Mouse (Mus musculus): ENCODE results near the gene Foxg1.

The Foxg1 gene

DNA sequence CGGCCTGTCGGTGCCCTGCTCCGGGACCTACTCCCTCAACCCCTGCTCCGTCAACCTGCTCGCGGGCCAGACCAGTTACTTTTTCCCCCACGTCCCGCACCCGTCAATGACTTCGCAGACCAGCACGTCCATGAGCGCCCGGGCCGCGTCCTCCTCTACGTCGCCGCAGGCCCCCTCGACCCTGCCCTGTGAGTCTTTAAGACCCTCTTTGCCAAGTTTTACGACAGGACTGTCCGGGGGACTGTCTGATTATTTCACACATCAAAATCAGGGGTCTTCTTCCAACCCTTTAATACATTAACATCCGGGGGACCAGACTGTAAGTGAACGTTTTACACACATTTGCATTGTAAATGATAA is 3.2 kb downstream of the Foxg1 start:
- no peak for DNase-seq (ENCODE audit: low read depth, low spot score)

DNA sequence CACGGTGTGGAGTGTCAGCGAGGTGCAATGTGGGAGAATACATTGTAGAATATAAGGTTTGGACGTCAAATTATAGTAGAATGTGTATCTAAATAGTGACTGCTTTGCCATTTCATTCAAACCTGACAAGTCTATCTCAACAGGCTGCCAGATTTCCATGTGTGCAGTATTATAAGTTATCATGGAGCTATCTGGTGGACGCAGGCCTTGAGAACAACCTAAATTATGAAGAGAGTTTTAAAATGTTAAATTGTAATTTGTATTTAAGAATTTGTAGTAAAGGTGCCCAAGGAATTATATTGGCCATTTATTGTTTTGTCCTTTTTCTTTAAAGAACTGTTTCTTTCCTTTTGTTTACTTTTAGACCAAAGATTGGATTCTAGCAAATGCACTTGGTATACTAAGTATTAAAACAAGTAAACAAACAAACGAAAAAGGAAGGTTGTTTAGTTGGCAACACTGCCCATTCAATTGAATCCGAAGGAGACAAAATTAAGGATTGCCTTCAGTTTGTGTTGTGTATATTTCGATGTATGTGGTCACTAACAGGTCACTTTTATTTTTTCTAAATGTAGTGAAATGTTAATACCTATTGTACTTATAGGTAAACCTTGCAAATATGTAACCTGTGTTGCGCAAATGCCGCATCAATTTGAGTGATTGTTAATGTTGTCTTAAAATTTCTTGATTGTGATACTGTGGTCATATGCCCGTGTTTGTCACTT is 3.8 kb downstream of the Foxg1 start:
- DNase-seq (ENCODE audit: low read depth, low spot score) = no peak

DNA sequence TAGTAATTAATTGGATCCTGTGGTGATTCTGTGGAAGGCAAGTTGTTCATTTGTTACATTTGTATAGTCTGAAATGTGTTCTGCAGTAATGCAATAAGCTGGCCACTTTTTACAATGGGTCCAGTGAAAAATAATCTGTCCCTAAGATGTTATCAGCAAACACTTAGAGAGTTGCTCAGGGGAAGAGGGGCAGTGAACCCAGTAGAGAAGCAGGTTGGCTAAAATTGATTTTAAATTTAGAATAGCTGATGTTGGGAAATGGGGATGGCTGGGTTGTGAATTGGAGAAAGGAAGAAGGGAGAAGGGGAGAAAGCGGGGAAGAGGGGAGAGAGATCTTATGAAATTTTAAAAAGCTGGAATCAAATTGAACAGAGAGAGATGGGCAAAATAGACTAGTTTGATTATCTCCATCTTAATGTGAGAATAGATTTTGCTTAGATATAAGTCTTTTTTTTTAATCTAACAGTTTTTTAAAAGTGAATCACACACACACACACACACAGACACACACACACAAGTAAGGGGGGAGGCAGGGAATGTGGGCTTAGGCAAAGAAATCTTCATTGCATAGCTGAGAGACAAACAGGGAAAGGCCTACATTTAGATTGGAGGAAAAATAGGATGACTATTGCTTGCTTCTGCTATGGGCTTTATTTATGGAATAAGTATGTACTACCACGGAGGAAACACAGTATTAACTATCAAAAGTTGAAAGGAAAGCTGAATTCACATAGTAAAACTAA is 5.6 kb downstream of the Foxg1 start:
- no peak for DNase-seq (ENCODE audit: low read depth, low spot score)

DNA sequence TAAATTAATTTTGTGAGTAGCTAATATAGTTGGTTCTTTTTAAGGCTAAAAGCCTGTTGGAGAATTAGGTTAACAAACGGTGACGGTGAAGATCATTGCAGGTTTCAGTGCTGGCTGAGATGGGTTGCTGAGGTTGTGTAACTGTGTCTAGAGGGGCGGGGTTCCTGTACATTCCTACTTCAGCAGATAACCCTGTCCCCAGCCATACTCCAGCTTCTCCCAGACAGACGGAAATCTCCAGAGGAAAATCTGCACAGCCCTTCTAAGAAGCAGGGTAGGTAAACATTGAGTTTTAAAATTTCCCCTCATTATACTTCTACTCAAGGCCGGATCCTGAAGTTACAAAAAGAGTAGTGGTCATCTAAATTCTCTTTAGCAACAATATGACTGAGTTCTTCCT is 7.2 kb downstream of the Foxg1 start:
- no peak for DNase-seq (ENCODE audit: low read depth, low spot score)

DNA sequence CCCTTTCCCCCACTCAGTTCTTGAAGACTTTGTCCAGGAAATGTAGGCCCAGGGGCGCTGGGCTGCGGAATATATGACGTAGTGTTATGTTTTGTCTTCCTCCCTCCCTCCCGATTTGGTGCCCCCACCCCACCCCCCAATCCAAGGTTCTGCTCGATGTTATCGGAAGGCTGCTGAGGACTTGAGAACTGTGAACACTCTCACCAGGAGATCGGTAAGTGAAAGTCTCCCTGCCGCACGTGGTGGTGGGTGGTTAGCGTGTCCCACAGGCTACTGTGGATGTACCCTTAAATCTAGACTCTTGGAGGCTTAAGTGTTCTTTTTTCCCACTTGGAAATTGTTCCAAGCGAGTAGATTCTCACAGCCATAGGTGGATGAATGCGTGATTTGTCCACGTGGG is 7.8 kb downstream of the Foxg1 start:
- no peak for DNase-seq (ENCODE audit: low read depth, low spot score)

DNA sequence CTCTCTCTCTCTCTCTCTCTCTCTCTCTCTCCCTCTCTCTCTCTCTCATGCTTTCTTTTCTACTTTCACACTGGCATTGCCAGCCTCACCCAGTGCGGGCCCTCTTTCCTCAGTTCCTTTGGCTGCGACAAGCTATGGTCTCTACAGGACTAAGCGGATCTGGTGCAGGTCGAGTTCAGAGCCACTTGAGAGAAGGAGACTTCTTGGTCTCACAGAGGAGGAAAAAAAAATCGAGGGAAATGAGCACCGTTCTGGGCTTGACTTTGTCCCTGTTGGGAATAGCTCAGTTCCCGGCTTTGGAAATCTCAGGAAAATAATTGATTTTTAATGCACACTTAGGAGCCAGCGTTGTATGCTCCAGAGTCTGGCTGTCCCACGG is 8.5 kb downstream of the Foxg1 start:
- no peak for DNase-seq (ENCODE audit: low read depth, low spot score)

DNA sequence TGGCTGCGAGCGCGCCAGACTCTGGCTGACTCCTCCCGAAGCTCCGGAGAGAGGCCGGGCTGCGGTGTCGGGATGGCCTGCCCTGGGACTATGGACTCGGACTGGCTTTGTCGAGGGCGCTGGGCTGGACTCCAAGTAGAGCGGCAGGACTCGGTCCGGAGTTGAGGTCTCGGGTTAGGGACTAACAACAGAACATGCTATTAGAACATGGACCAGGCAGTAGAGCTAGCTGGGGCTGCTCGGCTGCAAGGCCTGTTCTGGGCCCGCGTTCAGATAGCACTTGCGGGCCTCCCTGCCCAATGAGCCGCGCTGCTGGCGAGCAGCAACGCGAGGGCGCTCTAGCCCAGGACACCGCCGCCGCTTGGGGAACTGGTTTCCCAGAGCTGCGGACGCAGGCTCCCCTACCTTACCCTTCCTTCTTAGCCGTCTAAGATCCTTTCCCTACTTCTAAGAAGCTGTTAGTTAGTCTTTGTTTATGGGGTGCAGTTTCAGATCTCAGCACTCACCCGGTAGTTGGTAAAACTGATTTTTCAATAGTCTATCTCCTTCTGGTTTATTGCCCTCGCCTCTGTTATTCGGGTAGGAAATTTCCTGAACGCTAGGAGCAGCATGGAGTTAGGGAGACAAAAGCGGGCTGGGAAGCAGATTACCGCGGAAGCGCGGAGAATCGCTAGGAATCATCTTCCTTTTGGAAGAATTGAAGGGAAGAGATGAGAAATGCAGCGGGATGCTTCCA is 9.0 kb downstream of the Foxg1 start:
- no peak for DNase-seq (ENCODE audit: low read depth, low spot score)

DNA sequence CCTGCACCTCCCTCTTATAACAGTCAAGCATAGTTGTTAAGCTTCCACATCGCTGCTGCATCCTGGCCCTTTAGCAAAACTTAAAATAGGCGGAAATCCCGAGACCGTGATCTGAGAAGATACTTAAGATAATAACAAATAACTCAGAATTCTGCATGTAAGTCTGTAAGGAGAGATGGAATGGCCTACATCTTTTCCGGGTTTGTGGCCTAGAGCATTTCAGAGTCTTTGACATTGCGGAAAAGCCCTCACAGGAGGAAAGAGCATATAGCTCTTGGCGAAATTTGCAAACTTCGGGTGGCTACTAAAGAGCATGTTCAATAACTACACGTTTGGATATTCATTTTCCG is 9.6 kb downstream of the Foxg1 start:
- DNase-seq (ENCODE audit: low read depth, low spot score) = no peak

DNA sequence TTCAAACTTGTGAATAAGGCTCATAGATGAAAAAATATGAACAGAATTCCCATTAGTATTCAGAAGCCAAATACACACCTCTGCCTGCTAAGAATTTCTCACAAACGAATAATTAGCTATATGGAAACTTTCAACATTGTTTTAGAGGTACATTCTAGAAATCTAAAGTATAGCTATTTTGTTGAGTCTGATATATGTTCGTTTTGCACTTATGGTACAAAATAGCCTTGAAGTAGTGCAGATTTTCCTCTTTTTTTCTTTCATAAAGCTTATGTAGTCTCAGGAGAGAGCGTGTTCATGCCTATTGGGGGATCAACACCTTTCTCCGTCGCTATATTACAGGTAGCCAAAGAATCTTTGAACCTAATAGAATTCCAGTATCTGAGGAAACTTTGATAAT is 10.4 kb downstream of the Foxg1 start:
- no peak for DNase-seq (ENCODE audit: low read depth, low spot score)

DNA sequence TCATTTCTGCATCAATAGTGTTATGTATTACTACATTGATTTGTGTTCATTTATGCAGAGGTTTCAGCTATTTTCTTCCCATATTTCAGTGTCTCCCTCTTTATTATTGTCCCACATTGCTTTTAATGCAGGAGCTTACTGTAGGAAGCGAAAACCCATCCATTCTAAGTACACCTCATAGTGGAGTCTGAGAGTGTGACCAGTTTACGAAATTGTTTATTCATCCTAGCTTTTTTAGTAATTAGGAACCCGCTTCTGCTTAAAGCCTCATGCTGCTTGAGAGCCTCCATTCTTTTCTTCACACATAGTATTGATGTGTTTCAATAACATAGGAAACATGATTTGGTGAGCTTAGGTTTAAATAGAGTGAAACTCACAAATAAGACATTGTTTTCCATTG is 11.2 kb downstream of the Foxg1 start:
- no peak for DNase-seq (ENCODE audit: low read depth, low spot score)

DNA sequence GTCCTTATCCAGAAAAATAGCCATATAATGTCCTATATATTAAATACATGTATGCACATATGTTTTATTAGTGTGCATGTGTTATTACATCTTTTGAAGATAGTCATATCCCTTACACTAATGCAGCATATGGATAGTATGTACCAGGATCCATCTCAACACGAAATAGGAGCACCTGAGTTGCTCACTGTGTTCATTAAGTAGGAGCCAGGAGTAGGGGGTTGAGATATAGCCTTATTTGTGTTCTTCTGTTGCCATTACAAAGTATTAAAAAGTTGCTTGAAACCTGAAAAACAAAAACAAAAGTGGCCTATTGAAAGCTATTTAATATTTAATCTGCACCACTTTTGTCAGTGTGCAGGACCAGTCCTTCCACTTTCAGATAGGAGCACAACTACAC is 11.7 kb downstream of the Foxg1 start:
- DNase-seq (ENCODE audit: low read depth, low spot score) = no peak

DNA sequence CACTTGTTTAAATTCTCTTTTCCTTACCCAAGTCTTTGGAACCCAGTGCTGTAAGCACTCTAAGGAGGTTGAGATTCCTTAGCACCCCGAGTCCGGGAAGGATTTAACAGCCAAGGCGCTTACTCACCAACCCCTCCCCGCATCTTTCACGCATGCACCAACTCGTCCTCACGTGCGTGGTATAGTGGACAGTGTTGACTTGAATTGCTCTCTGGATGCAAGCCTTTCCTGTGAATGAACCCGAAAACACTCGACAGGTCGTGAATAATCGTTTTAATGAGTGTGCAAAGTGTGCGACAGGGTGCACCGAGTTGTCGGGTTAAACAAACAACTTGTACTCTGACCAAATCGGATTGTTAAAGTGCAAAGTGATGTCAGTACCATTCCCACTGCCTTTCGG is 12.4 kb downstream of the Foxg1 start:
- no peak for DNase-seq (ENCODE audit: low read depth, low spot score)

DNA sequence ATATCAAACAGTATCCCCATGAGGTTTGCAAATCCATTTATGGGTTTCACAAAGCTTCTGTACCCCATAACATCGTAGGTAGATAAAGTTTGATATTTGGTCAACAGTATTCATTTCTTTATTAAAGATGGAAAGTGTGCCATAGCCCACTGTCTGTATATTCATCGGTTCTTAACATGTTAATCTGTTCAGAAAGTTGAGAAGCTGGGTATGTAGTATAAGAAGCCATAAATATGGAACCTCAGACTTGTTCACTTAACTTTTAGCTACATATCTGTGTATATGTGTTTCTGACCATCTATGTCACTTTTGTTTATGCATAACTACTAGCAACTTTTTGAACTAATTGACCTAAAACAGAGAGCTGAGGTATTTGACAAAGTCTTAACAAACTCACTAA is 13.5 kb downstream of the Foxg1 start:
- DNase-seq (ENCODE audit: low read depth, low spot score) = no peak

DNA sequence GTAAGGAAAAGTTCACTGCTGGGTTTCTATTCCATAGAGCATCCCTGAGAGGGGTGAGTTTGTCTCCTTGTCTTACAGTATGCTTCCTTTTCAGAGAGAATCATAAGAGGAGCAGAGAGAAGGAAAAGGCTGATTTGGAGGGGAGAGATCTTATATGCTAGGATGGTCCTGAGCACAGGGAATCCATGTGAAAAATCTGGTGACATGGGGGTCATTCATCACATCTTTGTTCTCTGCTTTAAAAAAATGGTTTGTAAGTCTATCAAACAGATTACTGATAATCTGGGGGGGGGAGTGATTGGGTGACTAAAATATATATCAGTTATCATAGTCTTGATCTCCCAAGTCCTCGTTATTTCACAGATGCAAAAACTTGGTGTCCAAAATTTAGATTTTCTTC is 14.3 kb downstream of the Foxg1 start:
- DNase-seq (ENCODE audit: low read depth, low spot score) = no peak

DNA sequence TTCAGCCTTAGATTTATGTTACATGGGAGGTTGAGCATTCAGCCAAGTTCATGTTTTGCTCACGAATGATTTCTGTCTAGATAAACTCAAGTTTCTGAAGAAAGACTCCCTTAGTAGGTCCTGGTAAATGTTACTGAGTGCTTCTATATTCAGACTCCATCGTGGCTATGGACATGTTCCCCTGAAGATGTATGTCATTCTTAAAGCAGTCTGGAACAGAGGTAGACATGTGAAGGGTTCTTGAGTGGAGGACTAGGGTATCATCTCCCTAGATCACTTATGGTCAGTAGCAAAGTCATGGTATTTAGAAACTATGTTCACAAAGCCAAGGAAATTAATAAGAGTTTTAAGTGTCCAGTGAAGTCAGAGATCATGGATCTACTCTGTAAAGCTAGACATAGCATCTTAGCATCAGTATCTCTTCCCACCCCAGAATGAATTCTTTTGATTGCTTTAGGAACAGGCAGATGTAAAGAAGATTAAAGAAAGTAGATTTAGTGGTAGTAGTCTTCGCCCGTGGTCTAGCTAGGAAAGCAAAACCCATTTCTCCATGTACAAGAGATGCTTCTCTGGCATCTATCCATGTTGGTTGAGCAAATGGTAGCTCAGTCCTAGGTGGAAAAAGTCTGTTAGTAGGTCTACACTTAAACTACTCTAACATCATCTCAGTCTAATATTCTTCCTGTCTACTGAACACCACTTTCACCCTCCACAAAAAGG is 15.1 kb downstream of the Foxg1 start:
- DNase-seq (ENCODE audit: low read depth, low spot score) = no peak

DNA sequence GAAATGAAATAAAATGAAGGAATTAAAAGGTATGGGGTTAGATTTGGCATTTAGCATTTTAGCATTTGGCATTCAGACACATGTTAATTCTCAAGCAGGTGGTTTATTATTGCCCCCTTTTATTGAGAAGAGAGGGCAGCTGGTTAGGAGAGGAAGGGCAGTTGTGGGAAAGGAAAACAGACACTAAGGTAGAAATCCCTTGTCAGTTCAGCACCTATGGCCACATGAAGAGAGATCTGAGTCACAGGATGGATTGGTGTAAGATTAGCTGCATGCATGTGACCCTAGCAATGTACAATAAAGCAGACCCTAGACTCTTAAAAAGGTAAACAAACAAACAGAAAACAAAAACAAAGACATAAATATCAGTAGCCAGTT is 15.7 kb downstream of the Foxg1 start:
- no peak for DNase-seq (ENCODE audit: low read depth, low spot score)

DNA sequence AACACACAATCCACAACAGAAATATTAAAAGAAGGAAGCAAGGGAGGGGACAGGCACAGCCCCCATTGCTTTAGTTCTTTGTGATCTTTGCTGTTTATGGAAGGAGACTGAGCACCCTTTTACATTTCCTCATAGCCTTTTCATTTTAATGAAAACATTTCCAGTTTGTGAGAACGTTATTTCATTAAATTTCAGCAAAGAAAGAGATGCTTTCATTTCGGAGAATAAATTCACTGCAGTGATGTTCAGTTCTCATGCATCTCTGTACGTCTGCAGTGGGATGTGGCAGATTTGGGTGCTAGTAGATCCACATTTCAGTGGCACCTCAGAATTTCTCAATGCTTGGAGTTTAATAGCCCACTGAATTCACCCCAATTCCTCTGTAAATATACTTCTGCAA is 16.2 kb downstream of the Foxg1 start:
- no peak for DNase-seq (ENCODE audit: low read depth, low spot score)

DNA sequence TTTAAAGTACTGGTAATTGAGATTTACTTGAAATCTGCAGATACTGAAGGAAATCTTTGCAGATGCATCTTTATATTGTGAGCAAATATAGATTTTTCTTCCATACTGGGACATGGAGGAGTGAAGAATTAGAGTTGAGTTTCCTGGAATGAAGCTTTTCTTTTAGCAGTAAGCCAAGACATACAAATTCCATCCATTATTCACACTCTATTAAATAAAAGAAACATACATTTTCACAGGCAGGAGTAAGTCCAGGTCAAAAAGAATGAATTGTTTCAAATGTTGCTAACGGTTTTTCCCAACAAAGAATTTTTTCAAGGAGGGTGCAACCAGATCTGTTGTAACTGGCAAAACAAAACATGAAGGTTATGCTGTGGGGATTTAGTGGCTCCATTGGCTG is 17.2 kb downstream of the Foxg1 start:
- no peak for DNase-seq (ENCODE audit: low read depth, low spot score)

DNA sequence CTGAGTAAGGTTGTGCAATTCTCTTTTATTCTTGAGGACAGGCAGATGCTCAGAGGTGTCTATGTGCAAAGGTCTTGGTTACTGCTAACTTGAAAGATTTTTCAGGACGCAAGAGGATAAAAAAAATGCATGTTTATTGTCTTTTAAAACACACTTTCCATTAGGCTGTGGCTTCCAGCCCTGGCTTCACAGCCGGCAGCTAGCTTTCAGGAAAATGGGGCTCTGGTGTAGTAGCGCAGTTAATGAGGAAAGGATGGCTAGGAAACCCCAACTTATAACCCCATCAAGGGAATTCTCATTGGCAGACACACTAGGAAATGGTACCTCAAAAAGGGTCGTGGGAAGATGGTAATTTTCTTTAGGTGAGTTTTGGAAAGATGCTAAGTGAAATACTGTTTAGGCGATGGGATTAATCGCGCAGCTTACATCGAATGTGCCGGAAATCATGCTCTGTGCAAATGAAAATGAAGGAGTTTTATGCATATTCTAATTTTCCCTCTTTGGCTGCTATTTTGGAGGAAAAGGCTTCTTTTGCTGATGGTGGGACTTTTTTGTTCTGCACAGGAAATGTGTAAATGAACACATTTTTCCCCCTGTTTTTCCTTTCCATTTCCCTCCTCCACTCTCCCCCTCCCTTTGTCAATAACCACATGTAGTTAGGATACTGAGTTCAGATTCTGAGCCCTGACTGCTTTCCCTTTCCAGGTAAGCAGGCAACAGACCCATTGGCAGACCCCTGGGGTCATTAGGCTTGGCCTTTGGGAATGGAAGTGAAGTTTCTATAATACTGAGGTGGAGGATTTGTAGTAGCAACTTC is 17.8 kb downstream of the Foxg1 start:
- DNase-seq (ENCODE audit: low read depth, low spot score) = no peak

DNA sequence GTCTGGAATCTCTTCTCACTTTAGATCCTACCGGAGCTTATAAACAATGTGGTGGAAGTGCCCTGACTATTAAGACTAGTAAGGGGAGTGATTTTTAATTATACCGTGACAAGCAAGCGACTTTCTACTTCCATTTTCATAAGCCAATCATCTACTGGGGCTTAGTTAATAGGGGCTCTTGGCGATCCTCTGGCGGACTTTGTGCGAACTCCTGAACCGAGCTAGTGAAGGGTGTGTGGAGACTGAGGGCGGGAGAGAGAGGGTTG is 18.3 kb downstream of the Foxg1 start:
- no peak for DNase-seq (ENCODE audit: low read depth, low spot score)

DNA sequence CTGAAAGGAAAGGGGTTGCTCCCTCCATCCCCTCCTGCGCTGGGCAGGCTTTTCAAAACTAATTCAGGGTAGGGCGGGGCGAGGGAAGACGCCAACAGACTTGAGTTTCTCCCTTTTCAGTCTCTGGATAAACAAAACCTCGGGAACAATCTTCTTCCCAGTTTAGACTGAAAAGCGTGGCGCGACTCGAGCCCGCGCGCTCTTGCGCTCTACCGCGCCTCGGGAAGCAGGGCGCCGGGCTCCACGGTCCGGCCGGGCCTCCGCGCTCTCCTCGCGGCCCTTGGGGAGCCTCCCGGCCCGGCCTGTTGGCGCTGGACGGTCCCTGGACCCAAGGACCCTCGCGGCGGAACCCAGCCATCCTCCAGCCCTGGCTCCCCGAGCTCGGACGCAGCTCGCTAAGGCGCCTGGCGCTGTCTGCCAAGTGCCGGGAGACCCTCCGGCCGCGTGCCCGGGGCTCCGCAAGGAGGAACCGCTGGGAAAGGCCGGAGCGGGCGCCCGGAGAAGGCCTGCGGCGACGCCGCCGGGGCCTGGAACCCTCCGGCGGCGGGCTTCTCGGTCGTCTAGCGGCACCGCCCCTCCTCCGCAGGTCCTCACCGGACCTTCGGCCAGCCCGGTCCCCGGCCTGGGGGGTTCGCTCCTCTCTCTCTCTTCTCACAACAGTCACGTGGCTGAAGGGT is 18.8 kb downstream of the Foxg1 start:
- no peak for DNase-seq (ENCODE audit: low read depth, low spot score)

DNA sequence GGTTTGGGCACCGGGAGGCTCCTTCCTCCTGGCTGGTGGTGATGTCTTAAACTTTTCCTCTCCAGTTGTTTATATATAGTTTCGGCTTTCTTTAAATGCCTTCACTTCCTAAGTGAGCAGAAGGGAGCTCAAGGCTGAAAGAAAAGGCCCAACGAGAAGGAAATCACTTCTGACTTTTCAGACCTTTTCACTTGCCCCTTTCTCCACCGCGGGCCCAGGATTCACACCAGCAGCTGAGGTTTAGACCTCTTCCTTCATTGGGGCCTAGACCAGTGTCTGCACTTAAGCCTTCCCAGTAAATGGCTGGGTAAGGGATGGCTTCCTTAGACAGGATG is 19.3 kb downstream of the Foxg1 start:
- no peak for DNase-seq (ENCODE audit: low read depth, low spot score)
